Mouse (Mus musculus) heart, embryonic 10.5 days (tissue): Measurements from ENCODE around the gene Lrrc1. TPM values are rescaled to one million over a fixed set of nuclear protein-coding genes. Genes with fewer than 3 reads are reported as not detected.
A peak's percentile ranks its signal among the peaks of the same experiment; 100 is the strongest.

Experiments
- DNase-seq: peaks from one replicate; pipeline ENCODE4 v3.0.0-alpha.2; 2017; ENCODE audit warnings: low spot score
- H3K27ac ChIP-seq: fragments of 300-500 bp; sonication (generic); 2 replicates; pipeline ENCODE4 v1.5.1; 2016; ENCODE audit warnings: mild to moderate bottlenecking
- H3K27me3 ChIP-seq: fragments of 300-500 bp; sonication (generic); 2 replicates; pipeline ENCODE4 v1.6.1; 2016; ENCODE audit warnings: mild to moderate bottlenecking; ENCODE audit not compliant: poor library complexity, insufficient read depth, severe bottlenecking
- H3K36me3 ChIP-seq: fragments of 300-500 bp; sonication (generic); 2 replicates; pipeline ENCODE4 v1.6.1; 2016; ENCODE audit warnings: mild to moderate bottlenecking, moderate library complexity
- H3K4me1 ChIP-seq: fragments of 300-500 bp; sonication (generic); 2 replicates; pipeline ENCODE4 v1.6.1; 2016; ENCODE audit warnings: mild to moderate bottlenecking
- H3K4me3 ChIP-seq: fragments of 300-500 bp; sonication (generic); 2 replicates; pipeline ENCODE4 v1.5.1; 2016; ENCODE audit warnings: mild to moderate bottlenecking, moderate library complexity
- H3K9me3 ChIP-seq: fragments of 300-500 bp; sonication (generic); 2 replicates; pipeline ENCODE4 v1.6.1; 2016; ENCODE audit warnings: mild to moderate bottlenecking, moderate library complexity
- WGBS: fragments of 180-500 bp; shearing (Covaris S2); methylation state at CpG from one replicate; pipeline ENCODE4 v1.1.7; 2016; 5-methylcytosine and 5-hydroxymethylcytosine counted together
- polyA plus RNA-seq: library from polyadenylated mRNA; unstranded; fragments of >200 nt; fragmentation: Nextera tagmentation; extraction: Ambion mirVana; gene quantifications from 2 replicates; pipeline ENCODE4 v1.2.1, GENCODE M21; 2016

The Lrrc1 gene
- polyA plus RNA-seq, 1 experiment from 2014 or later = 13.5 TPM

DNA sequence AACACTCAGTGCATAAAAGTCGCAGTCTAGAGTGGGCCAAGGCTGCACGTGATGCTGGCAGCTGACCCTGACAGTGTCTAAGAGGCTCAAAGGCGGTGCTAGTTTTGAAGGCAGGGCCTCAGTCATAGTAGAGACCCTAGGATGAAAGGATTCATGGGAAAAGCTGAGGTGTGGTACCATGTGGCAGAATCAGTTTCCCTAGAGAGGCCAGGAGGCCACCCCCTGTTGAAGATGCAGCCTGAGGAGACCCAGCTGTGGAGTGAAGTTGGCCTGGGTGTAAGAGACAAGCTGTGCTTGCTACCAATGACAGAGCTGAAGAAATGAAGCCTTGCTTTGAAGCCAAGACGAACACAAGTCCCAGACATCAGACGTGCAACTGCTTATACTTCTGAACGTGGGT is 107.5 kb downstream of the Lrrc1 start:
- no peaks in the 10 kb centered on the region for H3K27me3 ChIP-seq
- H3K9me3 ChIP-seq = no peaks in the 10 kb centered on the region
- no peak overlapping the region for H3K4me3 ChIP-seq
- WGBS = 93% methylated on average over 6 of the region's 6 CpGs
- H3K36me3 ChIP-seq = peaks cover 26% of the 10 kb centered on the region; the same call in 1 of the 2 replicates
- no peak for DNase-seq
- peak overlapping the region; percentile 47; the same call in 1 of the 2 replicates for H3K27ac ChIP-seq
- H3K4me1 ChIP-seq = peaks cover 31% of the 10 kb centered on the region

DNA sequence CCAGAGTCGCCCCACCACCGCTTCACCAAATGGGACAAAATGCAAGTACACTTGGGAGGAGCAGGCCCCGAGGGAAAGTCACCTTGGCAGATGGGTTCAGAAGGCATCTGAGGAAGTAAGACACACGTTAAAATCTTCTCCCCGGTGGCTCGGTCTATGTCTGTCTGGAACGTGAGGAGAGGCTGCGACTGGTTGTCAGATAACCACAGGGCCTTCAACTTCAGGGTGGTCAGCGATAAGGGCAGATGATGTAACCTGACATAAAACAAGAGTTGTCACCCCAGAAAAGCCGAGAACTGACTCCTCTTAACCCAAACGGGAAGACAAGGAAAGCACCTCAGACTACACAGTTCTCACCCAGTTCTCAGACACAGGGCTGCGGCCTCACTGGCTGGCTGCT is 109.7 kb downstream of the Lrrc1 start:
- peaks cover 39% of the 10 kb centered on the region for H3K4me1 ChIP-seq
- no peaks in the 10 kb centered on the region for H3K27me3 ChIP-seq
- H3K4me3 ChIP-seq = no peak overlapping the region
- peak overlapping the region; percentile 24; the same call in 1 of the 2 replicates for H3K27ac ChIP-seq
- no peaks in the 10 kb centered on the region for H3K9me3 ChIP-seq
- 36% methylated on average over 12 of the region's 12 CpGs for WGBS
- peaks cover 16% of the 10 kb centered on the region for H3K36me3 ChIP-seq
- no peak for DNase-seq

- no peaks in the 10 kb centered on the region for H3K27me3 ChIP-seq
- peaks cover 16% of the 10 kb centered on the region for H3K36me3 ChIP-seq
- H3K4me1 ChIP-seq = peaks cover 45% of the 10 kb centered on the region
- no peak overlapping the region for H3K27ac ChIP-seq
- 88% methylated on average over 4 of the region's 4 CpGs for WGBS
- H3K4me3 ChIP-seq = no peak overlapping the region
- no peak for DNase-seq
- no peaks in the 10 kb centered on the region for H3K9me3 ChIP-seq
These were observed 111.2 kb downstream of the Lrrc1 start for GRCm38 (mm10) chr9:77433476-77433875.

DNA sequence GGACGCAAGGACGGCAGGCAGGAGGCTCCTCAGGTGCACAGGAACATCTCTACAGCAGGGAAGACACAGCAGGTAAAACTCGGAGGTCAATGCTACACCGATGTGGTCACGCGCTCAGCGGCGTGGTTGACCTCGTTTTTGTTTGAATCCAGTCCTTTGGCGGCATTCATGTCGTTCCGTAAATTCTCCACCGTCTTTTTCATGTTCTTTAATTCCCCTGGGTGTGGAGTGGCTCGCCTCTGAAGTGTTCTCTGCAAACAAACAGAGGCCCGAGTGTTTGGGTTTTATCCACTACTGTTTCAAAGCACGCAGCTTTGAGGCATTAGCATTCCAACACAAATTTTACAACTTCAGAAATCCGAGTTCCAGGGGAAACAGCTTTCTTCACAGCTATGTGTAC is 112.6 kb downstream of the Lrrc1 start:
- Histone ChIP-seq H3K36me3 (peaks cover 9% of the 10 kb centered on the region), H3K4me3 (no peak overlapping the region), H3K4me1 (peaks cover 51% of the 10 kb centered on the region), H3K9me3 (no peaks in the 10 kb centered on the region), H3K27ac (no peak overlapping the region), H3K27me3 (no peaks in the 10 kb centered on the region)
- 87% methylated on average over 17 of the region's 17 CpGs for WGBS
- no peak for DNase-seq

DNA sequence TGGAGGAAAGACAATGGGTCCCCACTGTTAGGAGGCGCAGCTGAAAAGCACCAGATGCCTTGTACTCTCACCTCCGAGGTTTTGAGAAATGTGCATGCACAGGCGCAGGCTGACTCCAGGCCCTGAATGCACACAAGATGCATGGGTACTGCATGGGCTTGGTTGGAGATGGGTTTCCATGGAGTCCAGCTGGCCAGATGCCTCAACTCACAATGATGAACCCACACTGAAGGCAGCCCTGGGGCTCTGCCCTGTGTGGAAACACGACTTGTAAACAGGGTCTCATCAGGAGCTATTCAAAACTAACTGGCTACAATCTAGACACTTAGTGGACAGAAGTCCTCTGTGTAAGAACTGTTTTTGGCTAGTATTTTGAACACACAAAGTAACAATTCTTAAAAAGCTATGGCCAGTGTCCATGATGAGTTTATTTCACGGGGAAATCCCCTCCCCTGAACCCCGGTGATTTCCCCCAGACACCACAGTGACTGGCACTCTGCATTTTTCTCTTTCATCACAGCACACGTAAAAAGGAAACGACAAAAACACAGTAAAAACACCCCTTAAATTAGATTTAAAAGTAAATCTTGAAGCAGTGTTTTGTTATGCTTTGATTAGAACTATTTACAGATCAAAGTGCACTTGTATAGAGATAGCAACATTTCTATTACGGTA is 114.1 kb downstream of the Lrrc1 start:
- Histone ChIP-seq H3K4me1 (peaks cover 55% of the 10 kb centered on the region), H3K36me3 (peaks cover 9% of the 10 kb centered on the region), H3K27ac (peak overlapping the region; percentile 48; the same call in 1 of the 2 replicates), H3K4me3 (no peak overlapping the region), H3K27me3 (no peaks in the 10 kb centered on the region), H3K9me3 (no peaks in the 10 kb centered on the region)
- DNase-seq = no peak
- 69% methylated on average over 9 of the region's 9 CpGs for WGBS

GRCm38 (mm10) chr9:77429230-77430015 is 115.2 kb downstream of the Lrrc1 start:
- WGBS = 55% methylated on average over 11 of the region's 11 CpGs
- Histone ChIP-seq H3K4me1 (peaks cover 46% of the 10 kb centered on the region), H3K27me3 (no peaks in the 10 kb centered on the region), H3K27ac (peak overlapping the region; percentile 87; the same call in 1 of the 2 replicates), H3K4me3 (no peak overlapping the region), H3K9me3 (no peaks in the 10 kb centered on the region), H3K36me3 (peaks cover 9% of the 10 kb centered on the region)
- DNase-seq = no peak

DNA sequence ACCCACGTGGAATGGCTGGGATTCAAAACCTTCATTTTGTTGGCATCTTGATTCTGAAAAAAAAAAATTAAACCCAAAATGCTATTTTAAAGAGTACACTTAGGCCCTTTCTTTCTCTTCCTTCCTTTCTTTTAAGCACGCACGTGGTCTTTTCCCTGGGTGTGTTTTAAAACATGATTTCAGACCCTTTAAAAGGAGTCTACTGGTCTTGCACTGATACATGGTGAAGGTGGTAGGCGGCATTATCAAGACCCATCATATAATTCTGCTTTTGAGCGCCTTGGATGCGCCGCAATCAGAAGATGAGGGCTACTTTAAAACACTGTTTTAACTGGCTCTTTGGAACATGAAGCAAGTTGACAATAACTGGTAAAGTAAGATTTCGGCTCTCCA is 115.9 kb downstream of the Lrrc1 start:
- H3K4me3 ChIP-seq = no peak overlapping the region
- peak overlapping the region; percentile 87 for H3K27ac ChIP-seq
- peaks cover 9% of the 10 kb centered on the region for H3K36me3 ChIP-seq
- peaks cover 46% of the 10 kb centered on the region for H3K4me1 ChIP-seq
- 83% methylated on average over 8 of the region's 8 CpGs for WGBS
- H3K27me3 ChIP-seq = no peaks in the 10 kb centered on the region
- DNase-seq = no peak
- no peaks in the 10 kb centered on the region for H3K9me3 ChIP-seq

DNA sequence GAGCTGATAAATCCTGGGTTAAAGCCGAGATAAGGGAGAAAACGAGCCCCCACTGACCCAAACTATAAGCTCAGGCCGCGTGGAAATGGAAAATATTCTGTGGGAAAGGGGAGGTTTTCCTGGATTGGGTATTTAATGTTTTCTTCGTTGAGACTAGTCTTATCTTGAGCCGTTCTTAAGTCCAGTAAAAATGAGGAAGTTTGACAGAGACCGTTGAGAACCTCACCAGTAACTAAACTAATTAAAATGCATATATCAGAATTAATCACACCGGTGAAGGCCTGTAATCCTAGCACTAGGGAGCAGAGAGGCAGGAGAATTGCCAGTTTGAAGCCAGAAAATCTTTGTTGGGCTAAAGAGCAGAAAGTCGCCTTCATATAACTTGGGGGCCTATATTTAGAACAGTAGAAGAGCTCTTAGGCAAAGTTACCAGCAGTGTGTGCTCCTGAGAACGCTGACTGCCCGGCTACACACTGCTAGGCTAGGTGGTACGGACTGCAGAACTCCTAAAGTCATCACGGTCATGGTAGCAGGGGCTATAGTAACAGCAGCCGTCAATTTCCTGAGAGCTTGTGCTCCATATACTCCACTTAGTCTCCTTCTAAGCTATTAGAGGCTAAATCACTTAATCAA is 116.4 kb downstream of the Lrrc1 start:
- Histone ChIP-seq H3K4me1 (peaks cover 46% of the 10 kb centered on the region), H3K36me3 (peaks cover 9% of the 10 kb centered on the region), H3K4me3 (peak overlapping the region; percentile 35; the same call in 1 of the 2 replicates), H3K27me3 (no peaks in the 10 kb centered on the region), H3K27ac (peak overlapping the region; percentile 87), H3K9me3 (no peaks in the 10 kb centered on the region)
- DNase-seq = no peak
- WGBS = 18% methylated on average over 14 of the region's 14 CpGs

GRCm38 (mm10) chr9:77427292-77428114 is 117.2 kb downstream of the Lrrc1 start:
- peaks cover 6% of the 10 kb centered on the region for H3K36me3 ChIP-seq
- peak overlapping the region; percentile 35; the same call in 1 of the 2 replicates for H3K4me3 ChIP-seq
- peak; percentile 83 for DNase-seq
- peaks cover 49% of the 10 kb centered on the region for H3K4me1 ChIP-seq
- H3K27me3 ChIP-seq = no peaks in the 10 kb centered on the region
- no peaks in the 10 kb centered on the region for H3K9me3 ChIP-seq
- peak overlapping the region; percentile 87 for H3K27ac ChIP-seq
- WGBS = 48% methylated on average over 23 of the region's 23 CpGs

- H3K9me3 ChIP-seq = no peaks in the 10 kb centered on the region
- no peak for DNase-seq
- H3K27ac ChIP-seq = no peak overlapping the region
- no peak overlapping the region for H3K4me3 ChIP-seq
- H3K27me3 ChIP-seq = no peaks in the 10 kb centered on the region
- no peaks in the 10 kb centered on the region for H3K36me3 ChIP-seq
- peaks cover 49% of the 10 kb centered on the region for H3K4me1 ChIP-seq
- WGBS = 63% methylated on average over 14 of the region's 14 CpGs
These were observed 118.6 kb downstream of the Lrrc1 start for GRCm38 (mm10) chr9:77426110-77426509.

DNA sequence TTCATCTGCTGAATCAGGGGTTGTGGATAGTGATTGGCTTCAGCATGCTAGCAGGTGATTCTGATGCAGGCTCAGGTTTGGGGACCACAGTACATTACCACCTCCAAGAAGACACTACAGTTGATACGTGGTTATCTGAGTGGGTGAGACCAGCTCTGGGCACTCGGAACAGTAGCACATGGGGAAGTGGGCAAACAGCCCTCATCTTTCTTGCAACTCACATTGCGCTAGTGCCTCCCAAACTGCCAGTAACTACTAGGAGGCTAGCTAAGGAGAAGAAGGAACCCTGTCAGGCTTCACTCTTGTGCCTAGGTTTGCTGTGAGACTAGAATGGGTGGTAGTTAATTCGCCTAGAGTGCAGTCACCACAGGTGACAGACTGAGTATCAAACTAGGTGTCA is 119.1 kb downstream of the Lrrc1 start:
- H3K27ac ChIP-seq = no peak overlapping the region

DNA sequence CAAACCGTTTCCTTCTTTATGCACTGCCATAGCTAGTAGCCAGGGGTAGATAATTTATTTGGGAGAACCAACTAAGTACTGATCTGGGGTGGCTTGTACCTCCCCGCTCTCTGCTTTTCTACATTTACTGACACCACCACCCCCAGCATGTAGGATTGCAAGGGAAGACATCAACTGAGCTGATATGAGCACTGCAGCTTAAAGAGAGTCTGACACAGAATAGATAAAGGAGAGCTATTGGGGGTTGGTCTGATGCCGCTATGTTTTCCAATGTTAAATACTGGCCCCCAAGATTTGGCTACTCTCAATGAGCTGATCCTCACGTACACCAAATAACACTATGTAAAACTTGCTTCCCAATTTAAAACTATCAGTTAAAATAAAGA is 124.5 kb downstream of the Lrrc1 start:
- H3K27ac ChIP-seq = 0 out of 2 replicates have a peak overlapping the region, but pooled peaks have one; percentile 36
- 71% methylated on average over 4 of the region's 4 CpGs for WGBS

More for the DNA sequence above, 119.1 kb downstream of the Lrrc1 start:
- Histone ChIP-seq H3K9me3 (no peaks in the 10 kb centered on the region), H3K27me3 (no peaks in the 10 kb centered on the region), H3K36me3 (no peaks in the 10 kb centered on the region), H3K4me1 (peaks cover 49% of the 10 kb centered on the region), H3K4me3 (no peak overlapping the region)
- DNase-seq = no peak
- WGBS = 83% methylated on average over 4 of the region's 4 CpGs

More for the DNA sequence above, 124.5 kb downstream of the Lrrc1 start:
- H3K4me1 ChIP-seq = peaks cover 24% of the 10 kb centered on the region
- H3K27me3 ChIP-seq = no peaks in the 10 kb centered on the region
- no peaks in the 10 kb centered on the region for H3K9me3 ChIP-seq
- no peak for DNase-seq
- no peak overlapping the region for H3K4me3 ChIP-seq
- no peaks in the 10 kb centered on the region for H3K36me3 ChIP-seq
